Mouse (Mus musculus) retina, adult 2 months (tissue): Measurements from ENCODE around the gene Gm16405.
"Not testable (repeated sequence)": the region's sequence is repeated elsewhere in the genome, so short reads cannot be mapped to it uniquely, and the experiment has no call there.

Experiments
- DNase-seq: peaks from one replicate; pipeline ENCODE4 v3.0.0-alpha.2; 2012; ENCODE audit warnings: low read depth, low spot score

Gene Gm16405

GRCm38 (mm10) chrX:54530908-54531307, at the start of gene Gm16405:
TSS of gene Gm16405 (plus strand) at chrX:54531208.
- DNase-seq: not testable (repeated sequence)
